27 mouse cellular contexts compared by ENCODE assay signal in genomic region chr13:106830029-106830428, GRCm38 (mm10).
"Had no signal": no experiment of that assay in that cellular context is flagged by ENCODE, and none has a peak within 500 bp of the region (broad histone marks: within the 10 kb centered on the region; RNA-seq: fewer than 3 reads in every experiment).

No protein-coding gene starts in this region.

- H3K9me3 ChIP-seq: limb, embryonic 10.5 days; limb, embryonic 12.5 days; limb, embryonic 13.5 days; limb, embryonic 15.5 days; liver, embryonic 13.5 days; liver, embryonic 15.5 days; lung, embryonic 15.5 days; megakaryocyte, embryonic 14.5 days; midbrain, embryonic 10.5 days; midbrain, embryonic 12.5 days; midbrain, embryonic 13.5 days; midbrain, embryonic 15.5 days; neural tube, embryonic 12.5 days; neural tube, embryonic 13.5 days had no signal

- H3K36me3 ChIP-seq: midbrain, embryonic 15.5 days; neural tube, embryonic 12.5 days; neural tube, embryonic 13.5 days had no signal

- ATAC-seq: midbrain, embryonic 13.5 days; midbrain, embryonic 15.5 days; midbrain, embryonic 16.5 days had no signal

- H3K27me3 ChIP-seq: limb, embryonic 12.5 days; limb, embryonic 13.5 days; limb, embryonic 15.5 days; liver, embryonic 13.5 days; liver, embryonic 15.5 days; lung, embryonic 15.5 days; megakaryocyte, embryonic 14.5 days; midbrain, embryonic 12.5 days; midbrain, embryonic 13.5 days; midbrain, embryonic 15.5 days; neural tube, embryonic 12.5 days; neural tube, embryonic 13.5 days had no signal

- H3K4me1 ChIP-seq: limb, embryonic 10.5 days; limb, embryonic 12.5 days; limb, embryonic 13.5 days; limb, embryonic 15.5 days; midbrain, embryonic 12.5 days; midbrain, embryonic 13.5 days; midbrain, embryonic 15.5 days; neural tube, embryonic 12.5 days; neural tube, embryonic 13.5 days had no signal

- DNase-seq: left cerebral cortex, postnatal 4 days; liver; liver, embryonic 13.5 days; lung, adult 2 months; lung, embryonic 14.5 days; lung, postnatal 10 days; midbrain, embryonic 14.5 days had no signal

- H3K27ac ChIP-seq: left cerebral cortex, adult 2 months; limb, embryonic 10.5 days; limb, embryonic 12.5 days; limb, embryonic 13.5 days; limb, embryonic 15.5 days; liver, embryonic 13.5 days; liver, embryonic 14.5 days; liver, embryonic 15.5 days; lung, embryonic 15.5 days; macrophage; midbrain, embryonic 10.5 days; midbrain, embryonic 12.5 days; midbrain, embryonic 13.5 days; midbrain, embryonic 15.5 days; neural tube, embryonic 12.5 days; neural tube, embryonic 13.5 days had no signal

- H3K4me2 ChIP-seq: limb, embryonic 12.5 days; limb, embryonic 13.5 days; limb, embryonic 15.5 days; liver, embryonic 11.5 days; liver, embryonic 13.5 days; liver, embryonic 15.5 days; lung, embryonic 14.5 days; lung, embryonic 15.5 days; midbrain, embryonic 11.5 days; midbrain, embryonic 12.5 days; midbrain, embryonic 13.5 days; midbrain, embryonic 15.5 days; neural tube, embryonic 12.5 days; neural tube, embryonic 13.5 days had no signal

- H3K9ac ChIP-seq: limb, embryonic 12.5 days; limb, embryonic 13.5 days; limb, embryonic 15.5 days; liver, embryonic 13.5 days; liver, embryonic 14.5 days; liver, embryonic 15.5 days; lung, embryonic 14.5 days; lung, embryonic 15.5 days; midbrain, embryonic 12.5 days; midbrain, embryonic 13.5 days; midbrain, embryonic 15.5 days; neural tube, embryonic 12.5 days; neural tube, embryonic 13.5 days had no signal

- H3K4me3 ChIP-seq: left cerebral cortex, adult 2 months; limb, embryonic 10.5 days; limb, embryonic 12.5 days; limb, embryonic 13.5 days; limb, embryonic 15.5 days; liver, embryonic 13.5 days; liver, embryonic 15.5 days; lung, embryonic 15.5 days; midbrain, embryonic 10.5 days; midbrain, embryonic 12.5 days; midbrain, embryonic 13.5 days; midbrain, embryonic 15.5 days; myocyte; neural tube, embryonic 12.5 days; neural tube, embryonic 13.5 days had no signal
